ENCODE assay signal across 7 mouse cellular contexts in genomic region chr1:86464875-86465224, GRCm38 (mm10). TPM values are rescaled to one million over a fixed set of nuclear protein-coding genes. Genes with fewer than 3 reads are reported as not detected.
DNase-seq lines count a peak whose midpoint lies in the region; ATAC-seq and TF ChIP-seq lines count a peak whose summit lies in the region.

No protein-coding gene starts in this region.

- DNase-seq in spleen, adult 2 months (ENCODE audit: low read depth in 1 of 2, low spot score in 2 of 2) = no peak
- no peak for DNase-seq in spleen, postnatal 10 days (ENCODE audit: low spot score in 2 of 2)
- peak; percentile 59 for DNase-seq in hindbrain, embryonic 11.5 days (ENCODE audit: low spot score)
- DNase-seq in limb, embryonic 14.5 days (ENCODE audit: low spot score) = no peak
- DNase-seq in Muller cell, postnatal 12 days (ENCODE audit: inconsistent ontology term) = no peak
- no peak for DNase-seq in spleen, postnatal 4 days (ENCODE audit: low spot score in 2 of 2)
- no peak for DNase-seq in ovary, postnatal 36 days (ENCODE audit: low spot score)

- no peak overlapping the region for H3K9ac ChIP-seq in hindbrain, embryonic 11.5 days (ENCODE audit: low read depth, low read length)
- H3K9ac ChIP-seq in limb, embryonic 14.5 days (ENCODE audit: low read depth, low read length, severe bottlenecking) = no peak overlapping the region

- H3K9me3 ChIP-seq in hindbrain, embryonic 11.5 days (ENCODE audit: control insufficient read depth, low read length) = no peaks in the 10 kb centered on the region
- no peaks in the 10 kb centered on the region for H3K9me3 ChIP-seq in limb, embryonic 14.5 days (ENCODE audit: control insufficient read depth, low read length)

- no peaks in the 10 kb centered on the region for H3K27me3 ChIP-seq in spleen, adult 2 months (ENCODE audit: control insufficient read depth, insufficient read depth, low read length)
- no peaks in the 10 kb centered on the region for H3K27me3 ChIP-seq in hindbrain, embryonic 11.5 days (ENCODE audit: control insufficient read depth, insufficient read depth, low read length)
- no peaks in the 10 kb centered on the region for H3K27me3 ChIP-seq in limb, embryonic 14.5 days (ENCODE audit: control insufficient read depth, insufficient read depth, low read length)

- peak overlapping the region; percentile 20; the same call in 1 of the 2 replicates for H3K27ac ChIP-seq in spleen, adult 2 months (ENCODE audit: insufficient read depth, low read length)
- H3K27ac ChIP-seq in hindbrain, embryonic 11.5 days (ENCODE audit: low read depth, low read length) = peak overlapping the region; percentile 77
- peak overlapping the region; percentile 80 for H3K27ac ChIP-seq in limb, embryonic 14.5 days (replicated peaks; ENCODE audit: low read depth, low read length)

- TF ChIP-seq CTCF in spleen, adult 2 months (IDR thresholded peaks at IDR 0.05; ENCODE audit: extremely low read depth, insufficient read depth, insufficient read length, insufficient replicate concordance) = no peak

- peak; percentile 72 for ATAC-seq in hindbrain, embryonic 11.5 days (ENCODE audit: low FRiP score)
- peak; percentile 19; the same call in 1 of the 2 replicates for ATAC-seq in limb, embryonic 14.5 days (ENCODE audit: low FRiP score, low read depth)

- no peaks in the 10 kb centered on the region for H3K4me1 ChIP-seq in spleen, adult 2 months (ENCODE audit: control insufficient read depth, insufficient read depth, insufficient read length)
- H3K4me1 ChIP-seq in hindbrain, embryonic 11.5 days (replicated peaks; ENCODE audit: control insufficient read depth, insufficient read depth, low read length) = no peaks in the 10 kb centered on the region
- H3K4me1 ChIP-seq in limb, embryonic 14.5 days (ENCODE audit: control insufficient read depth, insufficient read depth, low read length) = peaks cover 10% of the 10 kb centered on the region

- H3K4me3 ChIP-seq in spleen, adult 2 months (ENCODE audit: extremely low read depth, insufficient read depth, insufficient read length) = no peak overlapping the region
- H3K4me3 ChIP-seq in hindbrain, embryonic 11.5 days (ENCODE audit: low read depth, low read length) = no peak overlapping the region
- no peak overlapping the region for H3K4me3 ChIP-seq in limb, embryonic 14.5 days (replicated peaks; ENCODE audit: low read length)

- no peak for TF ChIP-seq POLR2A in spleen, adult 2 months (IDR thresholded peaks at IDR 0.05; ENCODE audit: low read depth, low read length)
- no peak for TF ChIP-seq POLR2A in limb, embryonic 14.5 days (IDR thresholded peaks at IDR 0.05; ENCODE audit: borderline replicate concordance, extremely low read depth, insufficient read depth, insufficient read length)

- H3K4me2 ChIP-seq in hindbrain, embryonic 11.5 days (replicated peaks; ENCODE audit: low read depth, low read length) = no peak overlapping the region
- H3K4me2 ChIP-seq in limb, embryonic 14.5 days (replicated peaks; ENCODE audit: low read depth, low read length, severe bottlenecking) = no peak overlapping the region

- 94% methylated on average over 4 of the region's 4 CpGs for WGBS in spleen, adult 2 months
- 33% methylated on average over 4 of the region's 4 CpGs for WGBS in hindbrain, embryonic 11.5 days
- WGBS in limb, embryonic 14.5 days = 24% methylated on average over 4 of the region's 4 CpGs

- H3K36me3 ChIP-seq in spleen, adult 2 months (ENCODE audit: control insufficient read depth, insufficient read depth, low read length) = no peaks in the 10 kb centered on the region
- H3K36me3 ChIP-seq in hindbrain, embryonic 11.5 days (ENCODE audit: control insufficient read depth, insufficient read depth, low read length) = no peaks in the 10 kb centered on the region
- no peaks in the 10 kb centered on the region for H3K36me3 ChIP-seq in limb, embryonic 14.5 days (ENCODE audit: control insufficient read depth, insufficient read depth, low read length)

RNA-seq across cellular contexts. Expression of gene Tex44, which starts 38.7 kb away (rescaled TPM):
- not detected in 2 replicates for polyA plus RNA-seq in spleen, adult 2 months (2012; rRNA removed)
- polyA plus RNA-seq in hindbrain, embryonic 11.5 days (2014; fragmentation: Nextera tagmentation; extraction: Ambion mirVana) = 0.15 TPM in 1 of 2 replicates, not detected in the other
- not detected in 2 replicates for polyA plus RNA-seq in limb, embryonic 14.5 days (2012; rRNA removed)
- polyA plus RNA-seq in limb, embryonic 14.5 days (2014; fragmentation: Nextera tagmentation; extraction: Ambion mirVana) = not detected in 2 replicates

RNA-seq across cellular contexts. Expression of gene Nmur1, which starts 38.8 kb away (rescaled TPM):
- 0.11 and 0.34 TPM in 2 replicates for polyA plus RNA-seq in spleen, adult 2 months (2012; rRNA removed)
- not detected in 2 replicates for polyA plus RNA-seq in hindbrain, embryonic 11.5 days (2014; fragmentation: Nextera tagmentation; extraction: Ambion mirVana)
- polyA plus RNA-seq in limb, embryonic 14.5 days (2012; rRNA removed) = 0.09 TPM in 1 of 2 replicates, not detected in the other
- polyA plus RNA-seq in limb, embryonic 14.5 days (2014; fragmentation: Nextera tagmentation; extraction: Ambion mirVana) = 0.17 TPM in 1 of 2 replicates, not detected in the other

Comparison
In these comparisons a context has a peak if more than half of its experiments do, and no peak if none do; other contexts are left out.
1. H3K27ac ChIP-seq: peak in every context shown above with its lines; median percentile 80 in limb, embryonic 14.5 days; 77 in hindbrain, embryonic 11.5 days; 20 in spleen, adult 2 months.